Mouse (Mus musculus): Measurements from ENCODE around the gene Gm26657. TPM values are rescaled to one million over a fixed set of nuclear protein-coding genes. Genes with fewer than 3 reads are reported as not detected.

Gm26657 gene
- polyA plus RNA-seq, 1 experiment from 2014 or later = not detected

Other genes with a start within 250 kb of the Gm26657 start
- not detected in 2 replicates for gene Actl7b, start 1.4 kb downstream of the Gm26657 start, polyA plus RNA-seq (2014; fragmentation: Nextera tagmentation; extraction: Ambion mirVana)
- not detected in 2 replicates for gene Actl7a, start 3.3 kb downstream of the Gm26657 start, polyA plus RNA-seq (2014; fragmentation: Nextera tagmentation; extraction: Ambion mirVana)
- 102 and 116 TPM in 2 replicates for gene Elp1, start 62.3 kb downstream of the Gm26657 start, polyA plus RNA-seq (2014; fragmentation: Nextera tagmentation; extraction: Ambion mirVana)
- 28.7 and 30.6 TPM in 2 replicates for gene Fam206a, start 62.3 kb downstream of the Gm26657 start, polyA plus RNA-seq (2014; fragmentation: Nextera tagmentation; extraction: Ambion mirVana)
- 27.4 and 27.9 TPM in 2 replicates for gene Ctnnal1, start 125.1 kb downstream of the Gm26657 start, polyA plus RNA-seq (2014; fragmentation: Nextera tagmentation; extraction: Ambion mirVana)
- 7.9 and 9.2 TPM in 2 replicates for gene Tmem245, start 207.4 kb downstream of the Gm26657 start, polyA plus RNA-seq (2014; fragmentation: Nextera tagmentation; extraction: Ambion mirVana)